16 mouse cellular contexts compared by ENCODE assay signal in the genomic region with DNA sequence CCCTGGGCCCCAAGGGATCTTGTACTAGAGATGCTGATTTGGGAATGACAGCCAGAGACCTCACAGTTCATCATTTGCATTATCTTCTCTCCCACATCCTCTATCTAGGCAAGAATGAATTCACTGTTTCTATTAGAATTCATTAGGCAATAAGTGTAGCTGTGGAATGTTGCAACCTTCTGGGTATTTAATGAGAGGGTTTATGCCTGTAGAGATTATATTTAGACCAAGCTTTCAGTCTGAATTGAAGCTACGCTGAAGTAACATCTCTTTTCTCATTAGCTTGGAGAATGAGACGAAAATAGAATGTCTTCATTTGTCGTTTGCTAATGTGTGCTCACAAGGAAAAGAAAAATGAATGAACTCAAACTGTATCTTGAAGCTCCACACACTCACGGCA.
"Had no signal": no experiment of that assay in that cellular context is flagged by ENCODE, and none has a peak within 500 bp of the region (broad histone marks: within the 10 kb centered on the region; RNA-seq: fewer than 3 reads in every experiment).

No protein-coding gene starts in this region.

- H3K27me3 ChIP-seq: liver, embryonic 15.5 days; neural tube, embryonic 13.5 days had no signal

- H3K4me3 ChIP-seq: limb, embryonic 10.5 days; liver, embryonic 15.5 days; midbrain, embryonic 10.5 days; neural tube, embryonic 13.5 days; stomach, embryonic 15.5 days had no signal

- H3K4me1 ChIP-seq: liver, embryonic 15.5 days; stomach, embryonic 15.5 days had no signal

- H3K9ac ChIP-seq: liver, embryonic 15.5 days; neural tube, embryonic 13.5 days; stomach, embryonic 15.5 days had no signal

- H3K36me3 ChIP-seq: limb, embryonic 10.5 days; liver, embryonic 15.5 days; midbrain, embryonic 10.5 days; neural tube, embryonic 13.5 days; stomach, embryonic 15.5 days had no signal

- DNase-seq: kidney, adult 8-10 months; kidney, postnatal 25 days; layer of hippocampus, adult 9-11 months; lung, adult 2 months; lung, postnatal 4 days; retina, postnatal 1 day; right cerebral cortex, postnatal 4 days; spleen, adult 18-20 months; thymus, postnatal 36 days had no signal

- H3K4me2 ChIP-seq: liver, embryonic 11.5 days; liver, embryonic 15.5 days; neural tube, embryonic 13.5 days; stomach, embryonic 15.5 days had no signal

- ATAC-seq: lung, postnatal 0 days had no signal

- H3K9me3 ChIP-seq: limb, embryonic 10.5 days; liver, embryonic 15.5 days; midbrain, embryonic 10.5 days; neural tube, embryonic 13.5 days; stomach, embryonic 15.5 days had no signal

- H3K27ac ChIP-seq: limb, embryonic 10.5 days; liver, embryonic 15.5 days; midbrain, embryonic 10.5 days; neural tube, embryonic 13.5 days; stomach, embryonic 15.5 days had no signal
